Mouse (Mus musculus) bone marrow, adult 2 months (tissue): ENCODE data around the gene Slc30a10. TPM values are rescaled to one million over a fixed set of nuclear protein-coding genes. Genes with fewer than 3 reads are reported as not detected.
A peak's percentile ranks its signal among the peaks of the same experiment; 100 is the strongest.

ENCODE experiments used
- H3K27ac ChIP-seq: fragments of 200-500 bp; 2 replicates; pipeline ENCODE4 v1.5.1; 2012; ENCODE audit warnings: low read depth, mild to moderate bottlenecking, control low read depth, inconsistent platforms, low read length; ENCODE audit not compliant: control insufficient read depth, poor library complexity, insufficient read depth
- H3K4me1 ChIP-seq: fragments of 200-500 bp; 2 replicates; pipeline ENCODE4 v1.6.1; 2011; ENCODE audit warnings: low read length; ENCODE audit not compliant: control insufficient read depth, insufficient read depth
- H3K4me3 ChIP-seq: fragments of 200-500 bp; replicated peaks from 2 replicates; pipeline ENCODE3; 2011; ENCODE audit warnings: mild to moderate bottlenecking, low read depth, low read length, control low read depth; ENCODE audit not compliant: control insufficient read depth
- CTCF ChIP-seq: fragments of 200-500 bp; IDR thresholded peaks from 2 replicates; pipeline ENCODE4 v1.5.1; 2011; ENCODE audit warnings: low read length, control low read depth; ENCODE audit not compliant: control insufficient read depth, insufficient read depth
- POLR2A ChIP-seq: fragments of 200-500 bp; IDR thresholded peaks from 2 replicates; pipeline ENCODE4 v1.6.1; 2011; ENCODE audit warnings: low read depth, mild to moderate bottlenecking, control low read depth, low read length, borderline replicate concordance; ENCODE audit not compliant: control insufficient read depth
- WGBS: fragments of 180-500 bp; shearing (Covaris S2); methylation state at CpG from one replicate; pipeline ENCODE4 v1.1.7; 2018; 5-methylcytosine and 5-hydroxymethylcytosine counted together
- polyA plus RNA-seq: library from polyadenylated mRNA; stranded (reverse); fragments of >200 nt; gene quantifications from 2 replicates; pipeline ENCODE4 v1.2.4, GENCODE M21; 2011; ENCODE audit warnings: low replicate concordance; ENCODE audit not compliant: missing spikeins, insufficient read depth, insufficient read length

Slc30a10 gene
- polyA plus RNA-seq, 1 experiment, result 3.7 TPM

DNA sequence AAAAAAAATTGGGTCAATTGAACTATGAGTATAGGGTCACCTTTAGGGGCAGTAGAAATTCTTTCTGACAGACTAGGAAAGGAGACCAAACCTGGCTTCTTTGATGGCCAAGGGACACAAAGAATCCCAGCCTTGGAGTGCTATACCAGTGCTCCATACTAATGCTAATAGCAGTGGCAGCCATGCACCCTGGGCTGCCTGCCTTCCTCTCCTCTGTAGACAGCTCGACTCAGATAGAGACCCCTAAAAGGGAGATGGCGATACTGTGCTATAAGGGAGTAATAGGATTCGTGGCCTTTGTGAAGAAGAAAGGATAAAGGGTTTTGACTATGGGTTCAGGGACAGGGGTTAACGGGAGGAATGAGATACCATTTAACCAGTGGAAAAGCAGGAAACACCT is 504 bp upstream of the Slc30a10 start:
- H3K27ac ChIP-seq, result peak overlapping the region; percentile 41; the same call in 1 of the 2 replicates
- 38% methylated on average over 4 of the region's 4 CpGs for WGBS
- no peak overlapping the region for H3K4me3 ChIP-seq
- TF ChIP-seq CTCF (no peak), POLR2A (no peak)
- peaks cover 5% of the 10 kb centered on the region for H3K4me1 ChIP-seq

DNA sequence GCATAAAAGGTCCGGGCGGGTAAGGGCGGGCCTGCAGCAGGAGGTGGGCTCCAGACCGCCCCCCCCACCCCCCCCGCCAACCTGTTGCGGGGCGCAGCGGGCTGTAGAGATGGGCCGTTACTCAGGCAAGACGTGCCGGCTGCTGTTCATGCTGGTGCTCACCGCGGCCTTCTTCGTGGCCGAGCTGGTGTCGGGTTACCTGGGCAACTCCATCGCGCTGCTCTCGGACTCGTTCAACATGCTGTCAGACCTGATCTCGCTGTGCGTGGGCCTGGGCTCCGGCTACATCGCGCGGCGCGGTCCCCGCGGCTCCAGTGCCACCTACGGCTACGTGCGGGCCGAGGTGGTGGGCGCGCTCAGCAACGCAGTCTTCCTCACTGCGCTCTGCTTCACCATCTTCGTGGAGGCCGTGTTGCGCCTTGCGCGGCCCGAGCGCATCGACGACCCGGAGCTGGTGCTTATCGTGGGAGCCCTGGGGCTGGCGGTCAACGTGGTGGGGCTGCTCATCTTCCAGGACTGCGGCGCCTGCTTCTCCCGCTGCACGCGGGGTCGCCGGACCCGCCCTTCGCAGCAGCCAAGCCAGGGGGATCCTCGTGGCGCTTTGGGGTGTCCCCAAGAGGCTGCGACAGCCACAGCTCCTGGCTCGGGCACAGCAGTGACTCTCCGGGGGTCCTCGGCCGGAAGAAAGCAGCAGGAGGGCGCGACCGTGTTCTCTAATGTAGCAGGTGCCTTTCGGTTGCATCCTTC is 480 bp downstream of the Slc30a10 start:
- Histone ChIP-seq H3K4me1 (peaks cover 5% of the 10 kb centered on the region), H3K27ac (peak overlapping the region; percentile 73), H3K4me3 (peak overlapping the region; percentile 73)
- TF ChIP-seq POLR2A (no peak; the same call in 1 of the 2 replicates), CTCF (no peak)
- 2% methylated on average over 71 of the region's 71 CpGs for WGBS

DNA sequence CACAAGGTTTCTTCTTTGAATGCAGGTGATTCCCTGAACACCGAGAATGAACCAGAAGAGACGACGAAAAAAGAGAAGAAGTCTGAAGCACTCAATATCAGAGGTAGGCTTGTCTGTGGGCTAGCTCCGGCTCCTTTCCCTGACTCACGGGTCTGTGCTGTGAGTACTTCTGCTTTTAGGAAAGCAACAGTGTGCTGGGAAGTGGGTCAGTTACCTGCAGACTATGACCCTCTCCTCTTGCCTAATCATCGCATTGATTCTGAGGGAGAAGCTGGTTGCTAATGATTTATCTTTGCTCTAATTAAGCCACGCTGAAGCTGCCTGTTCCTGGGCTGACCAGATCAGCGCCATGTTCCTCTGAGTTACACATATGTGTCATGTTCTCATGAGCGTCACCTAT is 1.7 kb downstream of the Slc30a10 start:
- 60% methylated on average over 9 of the region's 9 CpGs for WGBS
- Histone ChIP-seq H3K4me3 (peak overlapping the region; percentile 13), H3K4me1 (peaks cover 5% of the 10 kb centered on the region), H3K27ac (no peak overlapping the region)
- TF ChIP-seq POLR2A, result no peak
- TF ChIP-seq CTCF, result no peak

DNA sequence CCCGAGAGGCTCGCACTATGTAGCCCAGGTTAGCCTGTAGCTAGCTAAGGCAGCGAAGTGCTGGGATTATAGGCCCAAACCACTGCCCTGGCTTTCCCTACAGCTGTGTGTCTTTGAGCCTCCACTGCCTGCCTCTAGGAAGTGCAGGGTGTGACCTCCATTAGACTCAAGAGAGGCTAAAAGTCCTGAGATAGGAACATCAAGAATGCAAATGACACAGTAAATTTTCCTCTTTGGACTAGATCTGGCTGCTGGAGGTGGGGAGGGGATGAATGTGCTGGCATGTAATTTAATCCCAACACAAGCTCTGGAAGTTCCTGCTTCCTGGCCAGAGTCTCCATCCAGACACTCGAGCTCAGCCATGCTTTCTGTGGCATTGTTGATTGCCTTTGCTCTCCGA is 5.4 kb downstream of the Slc30a10 start:
- H3K27ac ChIP-seq, result no peak overlapping the region
- 83% methylated on average over 5 of the region's 5 CpGs for WGBS
- H3K4me3 ChIP-seq, result no peak overlapping the region
- no peak for TF ChIP-seq POLR2A
- TF ChIP-seq CTCF, result no peak
- H3K4me1 ChIP-seq, result peaks cover 3% of the 10 kb centered on the region; the same call in 1 of the 2 replicates

DNA sequence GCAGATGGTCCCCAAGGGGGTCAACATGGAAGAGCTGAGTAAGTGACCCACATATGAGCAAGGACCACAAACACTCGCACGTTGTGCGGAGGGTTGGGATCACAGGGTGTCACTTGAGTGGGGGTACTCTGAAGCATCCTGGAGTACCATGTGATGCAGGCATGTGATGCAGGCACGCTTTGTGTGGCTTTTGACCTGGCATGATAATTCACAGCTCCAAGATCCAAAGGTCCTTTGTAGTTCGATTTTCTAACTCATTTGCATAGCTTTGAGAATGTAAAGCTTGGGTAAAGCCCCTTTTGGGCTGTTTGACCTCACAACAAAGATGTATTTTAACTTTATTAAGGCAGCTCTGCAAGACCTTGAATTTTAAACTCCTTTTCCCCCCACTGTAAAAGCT is 8.2 kb downstream of the Slc30a10 start:
- Histone ChIP-seq H3K4me3 (no peak overlapping the region), H3K27ac (no peak overlapping the region), H3K4me1 (peaks cover 3% of the 10 kb centered on the region; the same call in 1 of the 2 replicates)
- TF ChIP-seq POLR2A (no peak), CTCF (no peak)
- 85% methylated on average over 5 of the region's 5 CpGs for WGBS

DNA sequence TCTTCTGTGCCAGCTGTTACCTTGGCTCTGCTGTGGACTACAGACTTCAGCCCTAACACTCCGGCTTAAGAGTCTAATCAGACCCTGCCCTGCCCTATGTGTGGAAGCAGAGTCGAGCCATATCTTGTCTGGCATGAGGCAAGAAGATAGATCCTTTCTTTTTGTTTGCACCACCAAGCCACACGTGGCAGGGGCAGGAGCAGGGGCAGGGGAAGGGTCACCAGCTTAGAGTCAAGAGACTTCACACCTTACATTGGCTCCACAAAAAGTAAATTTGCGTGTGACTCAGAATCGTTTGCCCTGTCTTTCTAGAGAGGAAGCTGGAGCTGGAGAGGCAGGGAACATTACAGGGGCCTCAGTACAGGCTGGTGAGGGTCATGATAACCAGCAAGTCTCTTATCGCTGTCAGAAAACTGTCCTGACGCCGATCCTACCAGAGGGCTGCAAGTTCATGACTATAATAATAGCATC is 14.9 kb downstream of the Slc30a10 start:
- TF ChIP-seq POLR2A, result no peak
- TF ChIP-seq CTCF, result no peak
- no peak overlapping the region for H3K4me3 ChIP-seq
- WGBS, result 55% methylated on average over 8 of the region's 8 CpGs
- no peaks in the 10 kb centered on the region; the same call in 1 of the 2 replicates for H3K4me1 ChIP-seq
- peak overlapping the region; percentile 68 for H3K27ac ChIP-seq

DNA sequence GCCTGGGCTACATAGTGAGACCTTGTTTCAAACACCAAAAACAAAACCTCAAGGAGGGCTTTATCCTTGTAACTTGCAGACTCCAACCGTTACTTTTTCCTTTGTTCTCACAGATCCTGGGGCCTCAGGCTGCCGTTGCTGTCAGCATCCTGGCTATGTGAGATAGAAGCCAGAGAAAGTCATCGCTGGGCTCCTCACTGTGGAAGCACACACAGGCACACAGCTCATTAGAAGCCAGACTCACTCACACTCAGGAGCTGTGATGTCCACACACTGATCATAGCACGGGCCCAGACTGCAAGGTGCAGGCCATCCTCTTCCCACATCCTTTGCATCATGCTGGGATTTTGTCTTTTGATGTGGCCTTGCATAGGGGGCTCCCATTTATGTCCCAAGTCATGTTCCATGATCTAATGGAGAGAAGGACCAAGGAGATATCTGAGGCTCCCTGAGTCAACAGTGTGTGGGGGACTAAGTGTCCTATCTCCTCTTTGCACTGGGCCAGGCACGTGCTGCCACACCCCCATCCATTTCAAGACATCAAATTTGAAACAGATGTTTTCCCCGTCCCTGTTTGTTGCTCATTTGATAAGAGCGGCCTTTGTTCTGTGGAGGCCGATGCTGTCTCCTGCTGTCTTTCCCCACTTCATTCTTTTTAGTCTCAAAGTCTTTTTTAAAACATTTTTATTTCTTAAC is 17.5 kb downstream of the Slc30a10 start:
- peak overlapping the region; percentile 46 for H3K27ac ChIP-seq
- WGBS, result 63% methylated on average over 8 of the region's 8 CpGs
- no peak for TF ChIP-seq POLR2A
- no peak overlapping the region for H3K4me3 ChIP-seq
- H3K4me1 ChIP-seq, result no peaks in the 10 kb centered on the region; the same call in 1 of the 2 replicates

GRCm38 (mm10) chr1:185472730-185473129 is 18.1 kb downstream of the Slc30a10 start:
- H3K27ac ChIP-seq, result no peak overlapping the region
- no peak for TF ChIP-seq POLR2A
- TF ChIP-seq CTCF, result no peak
- 83% methylated on average over 4 of the region's 4 CpGs for WGBS
- H3K4me1 ChIP-seq, result no peaks in the 10 kb centered on the region; the same call in 1 of the 2 replicates
- no peak overlapping the region for H3K4me3 ChIP-seq
